Mouse (Mus musculus) lung, postnatal 0 days (tissue): ENCODE measurements around the gene Cd70.

Experiments used
- CTCF ChIP-seq: IDR thresholded peaks from 2 replicates; pipeline ENCODE4 v1.5.1; 2016; ENCODE audit warnings: antibody characterized with exemption, mild to moderate bottlenecking
- EP300 ChIP-seq: IDR thresholded peaks from 2 replicates; pipeline ENCODE4 v1.6.1; 2016; ENCODE audit warnings: antibody characterized with exemption, mild to moderate bottlenecking, control low read depth

DNA sequence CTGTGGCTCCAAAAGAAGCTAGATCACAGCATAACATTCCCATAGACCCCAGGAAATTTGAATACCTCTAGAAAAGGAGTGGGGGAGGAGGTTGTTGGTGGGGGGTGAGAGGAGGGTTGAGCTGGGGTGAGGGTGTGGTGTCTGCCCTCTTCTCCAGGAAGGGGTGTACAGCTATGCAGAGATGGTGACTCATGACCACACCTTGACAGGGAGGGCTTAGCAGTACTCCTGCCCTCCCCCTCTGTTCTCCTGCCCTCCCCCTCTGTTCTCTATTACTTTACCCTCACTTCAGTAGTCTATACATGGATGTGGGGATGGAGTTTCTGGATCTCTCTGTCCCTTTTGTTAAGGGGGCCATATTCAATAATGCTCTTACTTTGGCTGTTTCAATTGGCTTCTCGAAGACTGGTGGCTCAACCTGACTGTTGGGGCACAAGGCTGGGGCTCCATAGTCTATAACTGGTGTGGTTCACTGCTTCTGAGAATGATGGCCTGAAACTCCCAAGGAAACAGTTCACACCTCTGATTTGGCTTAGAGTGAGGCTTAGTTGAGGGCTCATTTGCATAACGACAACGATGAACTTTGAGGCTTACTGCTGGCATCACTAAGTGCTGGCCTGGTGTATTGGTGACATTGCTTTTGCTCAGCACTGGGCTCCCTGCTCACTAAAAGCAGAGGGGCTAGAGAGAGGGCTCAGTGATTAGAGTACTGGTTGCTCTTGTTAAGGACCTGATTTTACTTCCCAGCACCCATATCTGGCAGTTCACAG, 23.5 kb downstream of the Cd70 start:
- TF ChIP-seq CTCF (no peak), EP300 (no peak)
